Mouse (Mus musculus): ENCODE results near the gene Vezf1. TPM values are rescaled to one million over a fixed set of nuclear protein-coding genes. Genes with fewer than 3 reads are reported as not detected.

The Vezf1 gene
- polyA plus RNA-seq (2012; ENCODE audit: low replicate concordance), result 14.8 and 20.3 TPM in 2 replicates

GRCm38 (mm10) chr11:88067586-88068410 lies at the start of gene Vezf1:
Gene Vezf1 (plus strand): TSS chr11:88068279.

GRCm38 (mm10) chr11:88046944-88047794 lies 20.9 kb upstream of the Vezf1 start, which contains the start of gene Srsf1:
Gene Srsf1 (plus strand): TSS chr11:88047373.

DNA sequence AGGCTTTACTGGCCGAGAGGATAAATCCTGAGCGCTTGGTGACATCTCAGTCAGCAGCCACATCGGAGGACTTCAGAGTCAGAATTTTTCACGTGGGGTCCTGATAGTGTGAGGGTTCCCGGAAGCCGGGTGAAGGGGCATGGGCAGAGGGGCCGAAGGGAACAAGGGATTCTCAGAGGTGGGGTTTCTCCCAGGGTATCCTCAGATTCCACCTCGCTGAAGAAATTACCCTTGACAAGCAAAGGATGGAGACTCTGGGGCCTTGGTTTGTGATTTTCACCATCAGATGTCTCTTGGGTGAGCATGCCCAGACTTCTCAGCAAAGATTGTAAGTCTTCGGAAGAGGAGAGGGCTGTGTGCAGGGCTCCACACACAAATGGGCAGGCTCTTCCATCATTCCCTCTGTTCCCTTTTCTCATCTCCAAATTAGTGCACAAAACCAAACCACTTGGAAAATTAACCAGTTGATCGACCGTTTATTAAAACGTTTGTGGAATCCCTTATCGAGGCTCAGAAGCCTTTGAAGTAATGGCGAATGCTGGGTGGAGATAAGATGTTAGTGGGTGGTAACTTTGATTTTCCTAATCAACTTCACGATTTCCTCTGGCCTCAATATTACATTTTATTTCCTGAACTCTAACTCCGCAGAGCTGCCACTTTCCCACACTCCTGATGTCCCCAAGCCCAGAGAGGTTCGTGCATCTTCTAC lies 30.1 kb downstream of the Vezf1 start, which contains the start of gene Cuedc1:
TSS of gene Cuedc1 (plus strand) at position 38 of the 709 bp plus-strand sequence.

Other genes starting within 250 kb of the Vezf1 start
- gene Lpo, start 240.0 kb upstream of the Vezf1 start, polyA plus RNA-seq (2012; ENCODE audit: low replicate concordance), result not detected in 2 replicates
- 12.1 and 15.1 TPM in 2 replicates for gene Mks1, start 215.1 kb upstream of the Vezf1 start, polyA plus RNA-seq (2012; ENCODE audit: low replicate concordance)
- gene Epx, start 192.7 kb upstream of the Vezf1 start, polyA plus RNA-seq (2012; ENCODE audit: low replicate concordance), result 0.08 and 0.19 TPM in 2 replicates
- gene Olfr462, start 176.0 kb upstream of the Vezf1 start, polyA plus RNA-seq (2012; ENCODE audit: low replicate concordance), result not detected in 2 replicates
- gene Olfr463, start 170.9 kb upstream of the Vezf1 start, polyA plus RNA-seq (2012; ENCODE audit: low replicate concordance), result not detected in 2 replicates
- not detected in 2 replicates for gene Olfr464, start 147.3 kb upstream of the Vezf1 start, polyA plus RNA-seq (2012; ENCODE audit: low replicate concordance)
- 22.5 and 31.4 TPM in 2 replicates for gene Dynll2, start 80.7 kb upstream of the Vezf1 start, polyA plus RNA-seq (2012; ENCODE audit: low replicate concordance)
- gene Srsf1, start 20.9 kb upstream of the Vezf1 start, polyA plus RNA-seq (2012; ENCODE audit: low replicate concordance), result 146 TPM in 2 replicates
- gene Cuedc1, start 29.8 kb downstream of the Vezf1 start, polyA plus RNA-seq (2012; ENCODE audit: low replicate concordance), result 7.0 and 18.5 TPM in 2 replicates
- gene Mrps23, start 136.1 kb downstream of the Vezf1 start, polyA plus RNA-seq (2012; ENCODE audit: low replicate concordance), result 98.9 and 145 TPM in 2 replicates
- not detected in 2 replicates for gene Ccdc182, start 225.8 kb downstream of the Vezf1 start, polyA plus RNA-seq (2012; ENCODE audit: low replicate concordance)

All from hematopoietic multipotent progenitor cell, adult 10-12 weeks (in vitro differentiated cells).